ENCODE assay signal across 8 mouse cellular contexts in genomic region chr7:80203638-80204096, GRCm38 (mm10). TPM values are rescaled to one million over a fixed set of nuclear protein-coding genes. Genes with fewer than 3 reads are reported as not detected.
DNase-seq lines count a peak whose midpoint lies in the region; ATAC-seq lines count a peak whose summit lies in the region.

No protein-coding gene starts in this region.

- intact Hi-C loops in left cerebral cortex, postnatal 4 days (cut with DNase I): no loop called here

- peak; percentile 38 for DNase-seq in left cerebral cortex, postnatal 4 days
- no peak for DNase-seq in left cerebral cortex, adult 8-10 months (ENCODE audit: low spot score in 2 of 2)
- peak; percentile 66 to 82 for DNase-seq in spleen, postnatal 4 days (ENCODE audit: low spot score in 2 of 2)
- no peak for DNase-seq in embryo, embryonic 11 days
- DNase-seq in kidney, adult 9 months: no peak
- no peak for DNase-seq in layer of hippocampus, adult 9-11 months

- ATAC-seq in granulocyte monocyte progenitor cell, adult 5-6 weeks (replicated peaks; ENCODE audit: poor library complexity, severe bottlenecking): peak; percentile 79
- peak; percentile 62 for ATAC-seq in megakaryocyte, adult 5-6 weeks (ENCODE audit: poor library complexity, severe bottlenecking)

RNA-seq across cellular contexts. Expression of gene Sema4b, which starts 17.0 kb away (rescaled TPM):
- total RNA-seq in left cerebral cortex, postnatal 4 days (2021): 10 to 100 TPM; 31.4 to 33.9 TPM
- 10 to 100 TPM; 18.6 to 22.7 (median 20.6) TPM for total RNA-seq in left cerebral cortex, adult 8-10 months (2022)
- total RNA-seq in granulocyte monocyte progenitor cell, adult 5-6 weeks (2014; fragmentation: Nextera tagmentation): 6.2 and 6.6 TPM in 2 replicates
- 3.6 and 4.4 TPM in 2 replicates for total RNA-seq in granulocyte monocyte progenitor cell, adult 5-6 weeks (2017)
- total RNA-seq in megakaryocyte, adult 5-6 weeks (2015): 10.1 and 13.7 TPM in 2 replicates
- total RNA-seq in megakaryocyte, adult 5-6 weeks (2017): 10.5 and 11.1 TPM in 2 replicates

RNA-seq across cellular contexts. Expression of gene Cib1, which starts 28.9 kb away (rescaled TPM):
- 10 to 100 TPM; 14.2 to 16.4 TPM for total RNA-seq in left cerebral cortex, postnatal 4 days (2021)
- 10 to 100 TPM; 19.7 to 26.3 (median 25.2) TPM for total RNA-seq in left cerebral cortex, adult 8-10 months (2022)
- total RNA-seq in granulocyte monocyte progenitor cell, adult 5-6 weeks (2014; fragmentation: Nextera tagmentation): 45.3 and 77.8 TPM in 2 replicates
- 25.0 and 67.5 TPM in 2 replicates for total RNA-seq in granulocyte monocyte progenitor cell, adult 5-6 weeks (2017)
- total RNA-seq in megakaryocyte, adult 5-6 weeks (2015): 107 and 134 TPM in 2 replicates
- 86.5 and 98.1 TPM in 2 replicates for total RNA-seq in megakaryocyte, adult 5-6 weeks (2017)

RNA-seq across cellular contexts. Expression of gene Gdpgp1, which starts 29.0 kb away (rescaled TPM):
- total RNA-seq in left cerebral cortex, postnatal 4 days (2021): 1 to 10 TPM; 4.6 to 5.1 TPM
- 1 to 10 TPM; 5.9 to 6.8 (median 6.6) TPM for total RNA-seq in left cerebral cortex, adult 8-10 months (2022)
- total RNA-seq in granulocyte monocyte progenitor cell, adult 5-6 weeks (2014; fragmentation: Nextera tagmentation): 4.5 and 10.0 TPM in 2 replicates
- 1.9 and 3.0 TPM in 2 replicates for total RNA-seq in granulocyte monocyte progenitor cell, adult 5-6 weeks (2017)
- 5.2 and 5.4 TPM in 2 replicates for total RNA-seq in megakaryocyte, adult 5-6 weeks (2015)
- total RNA-seq in megakaryocyte, adult 5-6 weeks (2017): 1.9 and 2.7 TPM in 2 replicates

RNA-seq across cellular contexts. Expression of gene Ttll13, which starts 42.5 kb away (rescaled TPM):
- 1 to 10 TPM; 1.1 to 2.2 TPM for total RNA-seq in left cerebral cortex, postnatal 4 days (2021)
- 1 to 10 TPM; 1.5 to 2.7 (median 2.1) TPM for total RNA-seq in left cerebral cortex, adult 8-10 months (2022)
- 0.36 TPM in 1 of 2 replicates, not detected in the other for total RNA-seq in granulocyte monocyte progenitor cell, adult 5-6 weeks (2014; fragmentation: Nextera tagmentation)
- not detected in 2 replicates for total RNA-seq in granulocyte monocyte progenitor cell, adult 5-6 weeks (2017)
- total RNA-seq in megakaryocyte, adult 5-6 weeks (2015): 0.07 TPM in 1 of 2 replicates, not detected in the other
- 0.12 TPM in 1 of 2 replicates, not detected in the other for total RNA-seq in megakaryocyte, adult 5-6 weeks (2017)

RNA-seq across cellular contexts. Expression of gene Ngrn, which starts 57.3 kb away (rescaled TPM):
- total RNA-seq in left cerebral cortex, postnatal 4 days (2021): 10 to 100 TPM; 41.6 to 42.7 TPM
- 10 to 100 TPM; 40.5 to 43.0 (median 41.7) TPM for total RNA-seq in left cerebral cortex, adult 8-10 months (2022)
- 23.7 and 33.5 TPM in 2 replicates for total RNA-seq in granulocyte monocyte progenitor cell, adult 5-6 weeks (2014; fragmentation: Nextera tagmentation)
- total RNA-seq in granulocyte monocyte progenitor cell, adult 5-6 weeks (2017): 21.2 and 33.9 TPM in 2 replicates
- total RNA-seq in megakaryocyte, adult 5-6 weeks (2015): 24.8 and 28.1 TPM in 2 replicates
- 21.4 and 21.8 TPM in 2 replicates for total RNA-seq in megakaryocyte, adult 5-6 weeks (2017)

Comparison
In these comparisons a context has a peak if more than half of its experiments do, and no peak if none do; other contexts are left out.
1. DNase-seq: peak in left cerebral cortex, postnatal 4 days (single experiment) and spleen, postnatal 4 days (2 of 2); none in left cerebral cortex, adult 8-10 months (0 of 2), embryo, embryonic 11 days (single experiment), kidney, adult 9 months (single experiment) and layer of hippocampus, adult 9-11 months (single experiment).